Mouse (Mus musculus) embryonic facial prominence, embryonic 13.5 days (tissue): ENCODE measurements around the gene Avpr1b. TPM values are rescaled to one million over a fixed set of nuclear protein-coding genes. Genes with fewer than 3 reads are reported as not detected.
A peak's percentile ranks its signal among the peaks of the same experiment; 100 is the strongest.

Experiments
- ATAC-seq: fragments of 200-750 bp; cut with Nextera tagmentation; 2 replicates; pipeline ENCODE4 v1.8.0; 2017; ENCODE audit warnings: low read depth; ENCODE audit not compliant: insufficient number of reproducible peaks, insufficient read depth, low FRiP score, low TSS enrichment
- H3K27ac ChIP-seq: fragments of 300-500 bp; sonication (generic); 2 replicates; pipeline ENCODE4 v1.5.1; 2015; ENCODE audit warnings: moderate library complexity, mild to moderate bottlenecking, inconsistent platforms
- H3K27me3 ChIP-seq: fragments of 300-500 bp; sonication (generic); 2 replicates; pipeline ENCODE4 v1.6.1; 2015; ENCODE audit warnings: mild to moderate bottlenecking, inconsistent platforms
- H3K36me3 ChIP-seq: fragments of 300-500 bp; sonication (generic); 2 replicates; pipeline ENCODE4 v1.6.1; 2015; ENCODE audit warnings: mild to moderate bottlenecking, inconsistent platforms
- H3K4me1 ChIP-seq: fragments of 300-500 bp; sonication (generic); 2 replicates; pipeline ENCODE4 v1.6.1; 2015; ENCODE audit warnings: inconsistent platforms
- H3K4me2 ChIP-seq: fragments of 300-500 bp; sonication (generic); 2 replicates; pipeline ENCODE4 v1.6.1; 2015; ENCODE audit warnings: moderate library complexity, mild to moderate bottlenecking, inconsistent platforms
- H3K4me3 ChIP-seq: fragments of 300-500 bp; sonication (generic); 2 replicates; pipeline ENCODE4 v1.5.1; 2015; ENCODE audit warnings: mild to moderate bottlenecking, inconsistent platforms
- H3K9ac ChIP-seq: fragments of 300-500 bp; sonication (generic); 2 replicates; pipeline ENCODE4 v1.6.1; 2015; ENCODE audit warnings: mild to moderate bottlenecking, inconsistent platforms
- H3K9me3 ChIP-seq: fragments of 300-500 bp; sonication (generic); 2 replicates; pipeline ENCODE4 v1.6.1; 2016; ENCODE audit warnings: inconsistent platforms
- WGBS: fragments of 180-500 bp; shearing (Covaris S2); methylation state at CpG from one replicate; pipeline ENCODE4 v1.1.7; 2015; ENCODE audit warnings: mixed read lengths; 5-methylcytosine and 5-hydroxymethylcytosine counted together
- polyA plus RNA-seq: library from polyadenylated mRNA; unstranded; fragments of >200 nt; fragmentation: Nextera tagmentation; extraction: Ambion mirVana; gene quantifications from 2 replicates; pipeline ENCODE4 v1.2.1, GENCODE M21; 2015

Gene Avpr1b
- polyA plus RNA-seq, 1 experiment from 2014 or later = not detected

- WGBS = under 1% methylated on average over 11 of the region's 11 CpGs
- H3K27ac ChIP-seq = peak overlapping the region; percentile 52; the same call in 1 of the 2 replicates
- peak; percentile 63; the same call in 1 of the 2 replicates for ATAC-seq
- no peaks in the 10 kb centered on the region for H3K27me3 ChIP-seq
- no peaks in the 10 kb centered on the region for H3K9me3 ChIP-seq
- peak overlapping the region; percentile 53 for H3K4me2 ChIP-seq
- H3K36me3 ChIP-seq = no peaks in the 10 kb centered on the region
- no peaks in the 10 kb centered on the region for H3K4me1 ChIP-seq
- peak overlapping the region; percentile 27 for H3K4me3 ChIP-seq
- H3K9ac ChIP-seq = peak overlapping the region; percentile 41
Observed at GRCm38 (mm10) chr1:131657945-131658354, 58.9 kb downstream of the Avpr1b start.

DNA sequence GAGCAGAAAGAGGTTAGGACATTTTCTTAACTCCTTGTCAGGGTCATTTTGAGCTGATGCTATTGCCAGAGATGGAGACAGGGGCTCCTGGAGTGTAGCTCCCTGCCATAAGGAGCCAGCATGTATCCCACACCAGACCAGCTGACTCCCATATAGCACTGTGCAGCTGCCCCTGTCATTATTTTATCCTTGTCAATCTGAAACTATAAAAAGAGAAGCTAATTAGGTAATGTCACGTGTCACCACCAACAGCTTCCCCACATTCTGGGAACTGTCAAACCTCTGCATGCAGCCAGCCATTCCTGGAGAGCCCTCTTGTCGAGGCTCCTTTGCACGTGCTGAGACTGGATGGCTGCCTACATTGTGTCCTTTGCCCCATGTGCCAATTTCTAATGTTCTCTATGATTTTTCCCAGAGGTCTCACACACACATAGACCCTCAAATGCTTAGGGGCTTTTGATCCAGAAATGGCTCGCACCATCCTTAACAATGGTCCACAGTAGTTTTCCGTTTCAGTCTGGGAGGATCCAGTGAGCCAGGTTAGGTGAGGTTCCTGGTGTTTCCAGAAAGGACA lies 60.6 kb downstream of the Avpr1b start:
- H3K4me2 ChIP-seq = no peak overlapping the region
- H3K27me3 ChIP-seq = no peaks in the 10 kb centered on the region
- no peak overlapping the region for H3K9ac ChIP-seq
- no peaks in the 10 kb centered on the region for H3K9me3 ChIP-seq
- no peak overlapping the region for H3K27ac ChIP-seq
- 76% methylated on average over 5 of the region's 5 CpGs for WGBS
- no peak overlapping the region for H3K4me3 ChIP-seq
- H3K36me3 ChIP-seq = no peaks in the 10 kb centered on the region
- H3K4me1 ChIP-seq = no peaks in the 10 kb centered on the region
- no peak for ATAC-seq

- no peak overlapping the region for H3K4me2 ChIP-seq
- no peaks in the 10 kb centered on the region for H3K9me3 ChIP-seq
- H3K27me3 ChIP-seq = no peaks in the 10 kb centered on the region
- H3K36me3 ChIP-seq = no peaks in the 10 kb centered on the region
- ATAC-seq = no peak
- no peak overlapping the region for H3K9ac ChIP-seq
- no peak overlapping the region for H3K27ac ChIP-seq
- no peak overlapping the region for H3K4me3 ChIP-seq
- H3K4me1 ChIP-seq = no peaks in the 10 kb centered on the region
- WGBS = 82% methylated on average over 2 of the region's 2 CpGs
Observed at GRCm38 (mm10) chr1:131660266-131660665, 61.2 kb downstream of the Avpr1b start.

DNA sequence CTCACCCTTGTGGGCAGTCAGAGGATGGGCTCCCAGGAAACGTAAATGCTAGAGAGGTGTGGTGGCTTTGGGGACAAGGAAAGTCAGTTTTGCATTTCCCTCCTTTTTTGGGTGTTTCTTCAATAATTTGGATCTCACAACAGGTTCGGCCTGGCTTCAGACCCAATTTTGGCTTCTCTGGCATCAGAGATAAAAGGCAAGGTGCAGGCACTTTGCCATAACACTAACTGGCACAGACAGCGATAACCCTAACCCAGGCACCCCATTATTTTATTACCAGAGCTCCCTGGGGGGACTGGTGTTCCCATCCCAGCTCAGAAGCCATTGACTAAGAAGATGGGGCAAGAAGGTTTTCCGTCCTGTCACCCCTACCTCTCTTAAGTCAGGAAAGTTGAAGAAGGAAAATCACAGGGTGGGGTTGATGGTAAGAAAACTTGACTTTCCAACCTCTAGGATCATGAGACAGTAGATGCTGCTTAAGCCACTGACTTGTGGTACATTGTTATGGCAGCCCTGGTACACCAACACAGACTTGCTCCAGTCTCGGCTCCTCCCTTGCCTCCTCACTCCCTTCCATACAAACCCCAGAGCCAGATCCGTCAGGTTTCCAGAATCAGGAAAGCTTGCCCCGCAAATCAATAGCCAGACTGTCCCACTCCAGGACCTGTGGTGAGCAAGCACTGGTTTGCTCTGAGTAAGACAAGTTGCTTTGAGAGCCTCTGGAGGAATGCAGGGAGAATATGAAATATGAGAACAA lies 61.9 kb downstream of the Avpr1b start:
- Histone ChIP-seq H3K9me3 (no peaks in the 10 kb centered on the region), H3K27ac (no peak overlapping the region), H3K4me3 (no peak overlapping the region), H3K27me3 (no peaks in the 10 kb centered on the region), H3K4me2 (no peak overlapping the region), H3K36me3 (no peaks in the 10 kb centered on the region), H3K4me1 (no peaks in the 10 kb centered on the region), H3K9ac (no peak overlapping the region)
- 72% methylated on average over 7 of the region's 7 CpGs for WGBS
- ATAC-seq = no peak

Other genes with a start within 250 kb of the Avpr1b start
- 16.6 and 20.0 TPM in 2 replicates for gene Srgap2, start 71.9 kb upstream of the Avpr1b start, polyA plus RNA-seq
- gene Fam72a, start 71.3 kb upstream of the Avpr1b start, polyA plus RNA-seq = 3.3 and 3.5 TPM in 2 replicates
- gene Ctse, start 39.1 kb downstream of the Avpr1b start, polyA plus RNA-seq = 0.33 TPM in 1 of 2 replicates, not detected in the other
- 4.9 and 5.0 TPM in 2 replicates for gene Rab7b, start 89.5 kb downstream of the Avpr1b start, polyA plus RNA-seq
- gene Slc26a9, start 144.8 kb downstream of the Avpr1b start, polyA plus RNA-seq = not detected in 2 replicates
- gene Pm20d1, start 198.1 kb downstream of the Avpr1b start, polyA plus RNA-seq = 0.32 and 0.53 TPM in 2 replicates
- 12.7 and 13.5 TPM in 2 replicates for gene Slc41a1, start 228.3 kb downstream of the Avpr1b start, polyA plus RNA-seq